Mouse (Mus musculus) heart, embryonic 14.5 days (tissue): ENCODE results near the gene Ttc28. TPM values are rescaled to one million over a fixed set of nuclear protein-coding genes. Genes with fewer than 3 reads are reported as not detected.
"Not testable (repeated sequence)": the region's sequence is repeated elsewhere in the genome, so short reads cannot be mapped to it uniquely, and the experiment has no call there.

Experiments used
- ATAC-seq: fragments of 200-750 bp; cut with Nextera tagmentation; 2 replicates; pipeline ENCODE4 v1.8.0; 2017; ENCODE audit warnings: low read depth, moderate TSS enrichment; ENCODE audit not compliant: insufficient number of reproducible peaks, insufficient read depth, low FRiP score
- H3K27ac ChIP-seq, 2 experiments: fragments of 200-500 bp in 1 of 2; fragments of 300-500 bp in 1 of 2; sonication (generic) in 1 of 2; replicated peaks in 1 of 2; 2 replicates each; pipeline ENCODE4 v1.5.1; 2012 to 2014; ENCODE audit warnings: low read depth in 2 of 2, low read length in 2 of 2, control low read depth in 1 of 2, mild to moderate bottlenecking in 1 of 2, mixed read lengths in 1 of 2; ENCODE audit not compliant: control insufficient read depth in 1 of 2, insufficient read depth in 1 of 2
- H3K27me3 ChIP-seq: fragments of 300-500 bp; sonication (generic); 2 replicates; pipeline ENCODE4 v1.6.1; 2014; ENCODE audit warnings: mild to moderate bottlenecking, low read length, control low read depth; ENCODE audit not compliant: control insufficient read depth, insufficient read depth
- H3K36me3 ChIP-seq: fragments of 300-500 bp; sonication (generic); 2 replicates; pipeline ENCODE4 v1.6.1; 2014; ENCODE audit warnings: mild to moderate bottlenecking, control low read depth, low read length, mixed read lengths; ENCODE audit not compliant: control insufficient read depth, insufficient read depth
- H3K4me1 ChIP-seq, 2 experiments: fragments of 200-500 bp in 1 of 2; fragments of 300-500 bp in 1 of 2; sonication (generic) in 1 of 2; 2 replicates each; pipeline ENCODE4 v1.6.1; 2012 to 2014; ENCODE audit warnings: low read length in 2 of 2, control low read depth in 1 of 2, mixed read lengths in 1 of 2; ENCODE audit not compliant: control insufficient read depth in 2 of 2, insufficient read depth in 2 of 2
- H3K4me2 ChIP-seq: fragments of 300-500 bp; sonication (generic); 2 replicates; pipeline ENCODE4 v1.6.1; 2014; ENCODE audit warnings: mild to moderate bottlenecking, low read length
- H3K4me3 ChIP-seq, 2 experiments: fragments of 200-500 bp in 1 of 2; fragments of 300-500 bp in 1 of 2; sonication (generic) in 1 of 2; 2 replicates each; pipeline ENCODE4 v1.5.1; 2012 to 2014; ENCODE audit warnings: low read length in 2 of 2, mild to moderate bottlenecking in 2 of 2, control low read depth in 1 of 2, low read depth in 1 of 2, moderate library complexity in 1 of 2; ENCODE audit not compliant: control insufficient read depth in 1 of 2, insufficient read depth in 1 of 2
- H3K9ac ChIP-seq: fragments of 300-500 bp; sonication (generic); 2 replicates; pipeline ENCODE4 v1.6.1; 2014; ENCODE audit warnings: mild to moderate bottlenecking, low read length
- H3K9me3 ChIP-seq: fragments of 300-500 bp; sonication (generic); 2 replicates; pipeline ENCODE4 v1.6.1; 2016; ENCODE audit warnings: low read length, control low read depth; ENCODE audit not compliant: control insufficient read depth
- whole genome bisulfite sequencing: fragments of 180-500 bp; shearing (Covaris S2); extraction: QIAGEN DNeasy Blood & Tissue Kit; methylation state at CpG from one replicate; pipeline ENCODE4 v1.1.7; 2014; 5-methylcytosine and 5-hydroxymethylcytosine counted together
- polyA plus RNA-seq: library from polyadenylated mRNA; unstranded; fragments of >200 nt; fragmentation: Nextera tagmentation; extraction: Ambion mirVana; gene quantifications from 2 replicates; pipeline ENCODE4 v1.2.1, GENCODE M21; 2014

Ttc28 gene
- polyA plus RNA-seq, 1 experiment from 2014 or later, result 9.0 TPM

DNA sequence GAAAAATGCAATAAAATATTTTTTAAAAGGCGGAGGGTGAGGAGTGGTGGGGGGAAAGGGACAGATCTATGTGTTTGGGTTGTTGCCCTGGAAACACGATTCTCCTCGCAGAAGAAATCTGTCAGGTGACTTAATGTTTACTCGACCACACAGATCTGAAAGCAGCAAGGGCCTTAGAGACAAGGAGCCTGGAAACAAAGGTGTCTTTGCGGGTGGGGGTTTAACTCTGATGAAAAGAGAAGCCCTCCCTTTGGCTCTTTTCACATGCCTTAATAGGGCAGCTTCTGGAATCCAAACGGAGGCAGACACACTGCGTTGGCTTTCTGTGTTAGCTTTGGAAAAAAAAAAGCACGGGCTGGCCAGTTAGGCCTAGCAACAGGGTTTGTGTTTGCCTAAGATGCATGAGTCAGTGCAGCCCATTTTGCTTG is 10.3 kb upstream of the Ttc28 start:
- 53% methylated on average over 8 of the region's 8 CpGs for WGBS
- ATAC-seq, result no peak
- H3K36me3 ChIP-seq, result peaks cover 30% of the 10 kb centered on the region

DNA sequence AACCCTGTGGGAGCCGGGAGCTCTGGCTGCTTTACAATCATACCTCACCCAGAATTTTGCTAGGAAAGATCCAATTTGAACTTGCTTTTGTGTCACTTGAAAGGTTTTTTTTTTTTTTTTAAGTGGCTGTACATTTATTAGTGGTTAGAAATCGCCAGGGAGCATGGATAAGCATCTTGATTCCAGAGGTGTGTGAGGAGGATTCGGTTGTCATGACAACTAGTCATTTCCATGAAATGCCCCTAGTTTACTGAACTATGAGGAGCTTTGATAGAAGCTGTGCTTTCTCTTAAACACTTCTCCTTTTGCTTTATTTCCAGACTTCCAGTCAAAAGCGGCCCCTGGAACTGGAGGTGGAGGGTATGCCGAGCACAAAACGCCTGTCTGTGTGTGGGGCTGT is 6.4 kb upstream of the Ttc28 start:
- H3K4me3 ChIP-seq, result no peak overlapping the region
- no peaks in the 10 kb centered on the region for H3K9me3 ChIP-seq
- peaks cover 3 to 8% of the 10 kb centered on the region in 2 experiments; a peak in 3 of 4 replicates for H3K4me1 ChIP-seq
- H3K4me2 ChIP-seq, result no peak overlapping the region
- H3K36me3 ChIP-seq, result peaks cover 13% of the 10 kb centered on the region; the same call in 1 of the 2 replicates
- H3K27me3 ChIP-seq, result no peaks in the 10 kb centered on the region
- H3K27ac ChIP-seq, result no peak overlapping the region
- 96% methylated on average over 6 of the region's 6 CpGs for WGBS
- no peak for ATAC-seq
- no peak overlapping the region for H3K9ac ChIP-seq

More for the DNA sequence above, 10.3 kb upstream of the Ttc28 start:
- H3K4me2 ChIP-seq, result no peak overlapping the region
- H3K9ac ChIP-seq, result no peak overlapping the region
- no peaks in the 10 kb centered on the region for H3K9me3 ChIP-seq
- H3K27me3 ChIP-seq, result no peaks in the 10 kb centered on the region
- no peak overlapping the region for H3K4me3 ChIP-seq
- peaks cover 0 to 3% of the 10 kb centered on the region in 2 experiments; a peak in 2 of 4 replicates for H3K4me1 ChIP-seq
- no peak overlapping the region; a peak in 1 of 4 replicates for H3K27ac ChIP-seq

DNA sequence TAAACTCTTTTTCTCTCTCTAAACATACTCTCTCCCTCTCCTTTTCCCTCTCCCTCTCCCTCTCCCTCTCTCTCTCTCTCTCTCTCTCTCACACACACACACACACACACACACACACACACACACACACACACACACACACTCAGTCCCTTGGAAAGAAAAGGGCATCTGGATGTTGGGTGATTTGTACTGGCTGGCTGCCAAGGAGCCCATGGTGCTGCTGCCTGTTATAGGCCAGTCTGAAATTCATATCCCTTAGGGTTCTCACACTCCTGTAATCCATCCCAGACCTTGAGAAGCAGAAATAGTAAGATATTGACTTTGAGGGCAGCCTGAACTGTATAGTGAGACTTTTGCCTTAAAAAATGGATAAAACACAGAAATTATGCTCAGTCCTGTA is 4.9 kb upstream of the Ttc28 start:
- ATAC-seq, result no peak
- H3K4me3 ChIP-seq, result no peak overlapping the region
- H3K4me2 ChIP-seq, result no peak overlapping the region
- H3K9ac ChIP-seq, result no peak overlapping the region
- peaks cover 3 to 8% of the 10 kb centered on the region in 2 experiments; a peak in 3 of 4 replicates for H3K4me1 ChIP-seq
- H3K9me3 ChIP-seq, result no peaks in the 10 kb centered on the region
- no peak overlapping the region for H3K27ac ChIP-seq
- peaks cover 13% of the 10 kb centered on the region; the same call in 1 of the 2 replicates for H3K36me3 ChIP-seq
- no peaks in the 10 kb centered on the region for H3K27me3 ChIP-seq

GRCm38 (mm10) chr5:110875286-110875685 is 4.3 kb upstream of the Ttc28 start:
- peaks cover 10% of the 10 kb centered on the region; the same call in 1 of the 2 replicates for H3K36me3 ChIP-seq
- 87% methylated on average over 1 of the region's 1 CpGs for WGBS
- H3K4me2 ChIP-seq, result no peak overlapping the region
- no peaks in the 10 kb centered on the region for H3K27me3 ChIP-seq
- H3K27ac ChIP-seq, result no peak overlapping the region
- peaks cover 3 to 8% of the 10 kb centered on the region in 2 experiments; a peak in 3 of 4 replicates for H3K4me1 ChIP-seq
- H3K9ac ChIP-seq, result no peak overlapping the region
- ATAC-seq, result peak; percentile 18; the same call in 1 of the 2 replicates
- no peak overlapping the region for H3K4me3 ChIP-seq
- H3K9me3 ChIP-seq, result no peaks in the 10 kb centered on the region

GRCm38 (mm10) chr5:110877666-110878505 is 1.7 kb upstream of the Ttc28 start:
- Histone ChIP-seq H3K4me3 (no peak overlapping the region), H3K27me3 (no peaks in the 10 kb centered on the region), H3K4me1 (peaks cover 3 to 8% of the 10 kb centered on the region in 2 experiments; a peak in 3 of 4 replicates), H3K36me3 (0 out of 2 replicates have a peak, but pooled peaks cover 4% of the 10 kb centered on the region), H3K27ac (no peak overlapping the region), H3K4me2 (no peak overlapping the region), H3K9ac (no peak overlapping the region), H3K9me3 (no peaks in the 10 kb centered on the region)
- WGBS, result 93% methylated on average over 5 of the region's 5 CpGs
- ATAC-seq, result no peak

DNA sequence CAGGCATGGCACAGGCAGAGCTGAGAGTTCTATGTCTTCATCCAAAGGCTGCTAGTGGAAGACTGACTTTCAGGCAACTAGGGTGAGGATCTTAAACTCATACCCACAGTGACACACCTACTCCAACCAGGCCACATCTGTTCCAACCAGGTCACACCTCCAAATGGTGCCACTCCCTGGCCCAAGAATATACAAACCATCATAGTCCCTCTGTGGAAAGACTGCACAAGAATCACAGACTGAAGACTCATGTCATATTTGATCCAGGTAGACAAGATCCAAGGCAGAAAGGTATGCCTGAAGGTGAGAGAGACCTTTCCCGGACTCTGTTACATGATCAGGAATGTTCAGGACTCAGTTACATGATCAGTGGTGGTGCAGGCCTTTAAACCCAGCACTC is 1.1 kb upstream of the Ttc28 start:
- H3K9me3 ChIP-seq, H3K4me2 ChIP-seq, H3K27ac ChIP-seq, H3K27me3 ChIP-seq, H3K36me3 ChIP-seq, H3K9ac ChIP-seq, ATAC-seq, H3K4me1 ChIP-seq, H3K4me3 ChIP-seq: not testable (repeated sequence)
- WGBS, result 100% methylated on average over 1 of the region's 1 CpGs

- ATAC-seq, result no peak
- Histone ChIP-seq H3K4me1 (peaks cover 3 to 8% of the 10 kb centered on the region in 2 experiments; a peak in 3 of 4 replicates), H3K4me3 (peak overlapping the region; percentile 76 to 77), H3K27ac (peak overlapping the region; percentile 35 to 38; a peak in 2 of 4 replicates), H3K9me3 (no peaks in the 10 kb centered on the region), H3K9ac (peak overlapping the region; percentile 90), H3K36me3 (no peaks in the 10 kb centered on the region), H3K4me2 (peak overlapping the region; percentile 82), H3K27me3 (no peaks in the 10 kb centered on the region)
- 64% methylated on average over 7 of the region's 7 CpGs for WGBS
Observed at GRCm38 (mm10) chr5:110879042-110879441, 561 bp upstream of the Ttc28 start.
